Mouse (Mus musculus): ENCODE measurements around the gene Tcte3.
"Not testable (repeated sequence)": the region's sequence is repeated elsewhere in the genome, so short reads cannot be mapped to it uniquely, and the experiment has no call there.

DNA sequence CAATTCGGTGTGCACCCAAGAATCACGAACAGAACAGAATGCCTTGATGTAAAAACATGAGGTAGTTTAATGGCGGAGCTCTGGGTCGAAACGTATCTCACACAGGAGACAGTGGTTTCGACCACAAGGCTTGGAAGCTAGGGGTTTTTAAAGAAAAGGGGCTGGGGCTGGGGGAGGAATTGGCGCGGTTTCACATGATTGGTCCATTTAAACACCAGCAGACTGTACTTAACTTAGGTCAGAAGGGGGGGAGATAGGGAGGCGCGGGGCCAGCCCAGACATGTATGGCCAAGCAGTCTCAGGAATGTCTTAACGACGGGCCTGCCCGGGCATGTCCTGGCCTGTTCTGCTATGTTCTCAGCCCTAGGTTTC is 12.5 kb upstream of the Tcte3 start:
- TF ChIP-seq CTCF (IDR thresholded peaks at IDR 0.05); POLR2A (IDR thresholded peaks at IDR 0.05; ENCODE audit: insufficient read depth, low read depth, low read length); EP300 (IDR thresholded peaks at IDR 0.05; ENCODE audit: insufficient read depth, low read depth, low read length): not testable (repeated sequence)

Data from heart, adult 2 months (tissue).